Comparison of ENCODE assay signal across 8 mouse cellular contexts in the genomic region with DNA sequence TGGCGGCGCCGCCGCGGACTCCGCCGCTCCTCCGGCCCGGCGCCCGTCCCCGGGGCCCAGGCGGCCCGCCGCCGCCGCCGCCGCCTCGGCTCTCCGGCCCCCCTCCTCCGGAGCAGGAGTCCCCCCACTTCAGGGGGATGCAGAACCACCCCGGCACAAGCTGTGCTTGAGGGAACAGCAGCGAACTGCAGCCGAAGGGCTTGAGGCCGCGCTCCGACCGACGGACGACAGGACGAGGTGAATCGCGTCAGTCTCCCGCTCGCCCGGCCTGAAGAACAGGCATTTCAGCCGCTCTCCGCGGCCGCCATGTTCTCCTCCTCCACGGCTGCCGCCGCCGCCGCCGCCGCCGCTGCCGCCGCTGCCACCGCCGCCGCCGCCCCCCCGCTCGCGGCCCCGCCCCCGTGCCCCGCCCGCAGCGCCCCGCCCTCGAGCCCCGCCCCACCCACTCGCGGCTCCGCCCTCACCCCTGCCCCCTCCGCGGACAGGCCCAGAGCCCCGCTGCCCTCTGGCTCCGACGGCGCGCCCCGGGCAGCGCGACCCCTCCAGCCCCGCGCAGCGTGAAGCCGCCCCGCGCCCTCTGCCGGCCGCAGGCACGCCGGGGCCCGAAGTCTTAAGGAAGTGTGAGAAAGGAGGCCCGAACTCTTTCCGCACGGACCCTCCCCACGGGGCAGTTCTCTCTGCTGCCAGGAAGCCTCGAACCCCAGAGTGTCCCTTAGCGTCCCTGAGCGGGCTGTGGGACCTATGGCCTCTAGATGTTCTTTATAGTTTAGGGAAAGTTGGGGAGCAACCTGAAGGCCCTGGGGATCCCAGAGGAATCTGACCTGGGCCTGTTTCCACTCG. TPM values are rescaled to one million over a fixed set of nuclear protein-coding genes. Genes with fewer than 3 reads are reported as not detected.
DNase-seq lines count a peak whose midpoint lies in the region; ATAC-seq and TF ChIP-seq lines count a peak whose summit lies in the region.

A gene (minus strand): TSS at position 351 of the 840 bp plus-strand sequence.

- no peaks in the 10 kb centered on the region for H3K9me3 ChIP-seq in G1E (replicated peaks)
- no peaks in the 10 kb centered on the region for H3K9me3 ChIP-seq in lung, postnatal 0 days (ENCODE audit: low read length)

- peak within 1 kb of the TSS; percentile 69 for H3K27ac ChIP-seq in cerebellum, adult 2 months (ENCODE audit: insufficient read depth, low read length)
- peak within 1 kb of the TSS; percentile 93 for H3K27ac ChIP-seq in lung, postnatal 0 days (ENCODE audit: low read length)

- H3K4me2 ChIP-seq in lung, postnatal 0 days (replicated peaks; ENCODE audit: low read depth, low read length) = peak within 1 kb of the TSS; percentile 92

- 3% methylated on average over 72 of the region's 98 CpGs for WGBS in cerebellum, adult 2 months
- WGBS in lung, postnatal 0 days = 6% methylated on average over 19 of the region's 98 CpGs

- peak; percentile 52; the same call in 1 of the 2 replicates for TF ChIP-seq POLR2A in cerebellum, adult 2 months (IDR thresholded peaks at IDR 0.05; ENCODE audit: borderline replicate concordance, insufficient read depth, low read length)

- TF ChIP-seq CTCF in G1E (IDR thresholded peaks at IDR 0.05; ENCODE audit: low read depth, low read length) = no peak
- no peak for TF ChIP-seq CTCF in cerebellum, adult 2 months (IDR thresholded peaks at IDR 0.05; ENCODE audit: borderline replicate concordance, insufficient read depth, low read depth, low read length)
- peak; percentile 61 for TF ChIP-seq CTCF in lung, postnatal 0 days (IDR thresholded peaks at IDR 0.05)

- H3K27me3 ChIP-seq in G1E (ENCODE audit: insufficient read depth, low read length) = peaks cover 15% of the 10 kb centered on the region
- H3K27me3 ChIP-seq in cerebellum, adult 2 months (ENCODE audit: control insufficient read depth, insufficient read depth, low read length) = no peaks in the 10 kb centered on the region
- H3K27me3 ChIP-seq in lung, postnatal 0 days (replicated peaks; ENCODE audit: insufficient read depth, low read length) = no peaks in the 10 kb centered on the region

- DNase-seq in G1E (ENCODE audit: low spot score) = peak; percentile 63
- DNase-seq in cerebellum, adult 2 months = peak; percentile 71 to 80
- DNase-seq in forelimb bud, embryonic 11.5 days (ENCODE audit: low read depth, low spot score) = peak; percentile 51
- DNase-seq in heart, postnatal 4 days = peak; percentile 80
- peak; percentile 64 for DNase-seq in layer of hippocampus, adult 9-11 months
- DNase-seq in lung, postnatal 0 days (ENCODE audit: low spot score) = peak; percentile 84
- DNase-seq in ovary, postnatal 10 days (ENCODE audit: low spot score) = peak; percentile 60
- DNase-seq in thymus, postnatal 10 days (ENCODE audit: low spot score in 2 of 2) = peak; percentile 67 to 74

- no peak for ATAC-seq in G1E (ENCODE audit: extremely low read depth, insufficient number of reproducible peaks, low FRiP score, poor library complexity, severe bottlenecking)
- ATAC-seq in lung, postnatal 0 days = peak; percentile 92

- peak within 1 kb of the TSS; percentile 97 for H3K4me3 ChIP-seq in G1E (ENCODE audit: low read depth, low read length)
- H3K4me3 ChIP-seq in cerebellum, adult 2 months (replicated peaks; ENCODE audit: insufficient read depth, low read depth, low read length) = peak within 1 kb of the TSS; percentile 90
- H3K4me3 ChIP-seq in lung, postnatal 0 days (ENCODE audit: low read depth, low read length) = peak within 1 kb of the TSS; percentile 97

- H3K4me1 ChIP-seq in G1E (ENCODE audit: insufficient read depth, low read depth, low read length) = peaks cover 30% of the 10 kb centered on the region
- 0 out of 2 replicates have a peak, but pooled peaks cover 3% of the 10 kb centered on the region for H3K4me1 ChIP-seq in cerebellum, adult 2 months (ENCODE audit: control insufficient read depth, insufficient read depth, low read length)
- H3K4me1 ChIP-seq in lung, postnatal 0 days (ENCODE audit: insufficient read depth, low read depth, low read length) = no peaks in the 10 kb centered on the region

- no peak for TF ChIP-seq EP300 in lung, postnatal 0 days (IDR thresholded peaks at IDR 0.05)

- H3K36me3 ChIP-seq in G1E (replicated peaks) = peaks cover 5% of the 10 kb centered on the region
- H3K36me3 ChIP-seq in lung, postnatal 0 days (ENCODE audit: insufficient read depth, low read length) = no peaks in the 10 kb centered on the region

- H3K9ac ChIP-seq in lung, postnatal 0 days (replicated peaks; ENCODE audit: low read depth) = peak within 1 kb of the TSS; percentile 98

RNA-seq across cellular contexts. Expression of the gene that starts here (rescaled TPM):
- 55.7 and 58.4 TPM in 2 replicates for total RNA-seq in G1E (2014; fragmentation: Nextera tagmentation)
- 12.3 and 12.6 TPM in 2 replicates for total RNA-seq in G1E (2017)
- polyA plus RNA-seq in G1E (2012) = 3.5 and 4.1 TPM in 2 replicates
- 60.6 and 62.5 TPM in 2 replicates for polyA plus RNA-seq in cerebellum, adult 2 months (2012; rRNA removed)
- 10 to 100 TPM; 39.1 to 40.7 TPM for total RNA-seq in heart, postnatal 4 days (2021)
- polyA plus RNA-seq in lung, postnatal 0 days (2015; fragmentation: Nextera tagmentation; extraction: Ambion mirVana) = 9.6 and 12.4 TPM in 2 replicates
